Mouse (Mus musculus) gastrocnemius, adult 18-20 months (tissue): ENCODE results near the gene Vangl2. TPM values are rescaled to one million over a fixed set of nuclear protein-coding genes. Genes with fewer than 3 reads are reported as not detected.

ENCODE experiments used
- DNase-seq: peaks from one replicate; pipeline ENCODE4 v3.0.0; 2021; ENCODE audit warnings: low spot score
- long read RNA-seq, 2 experiments: library from polyadenylated mRNA; stranded (forward); transcript quantifications; one replicate each; pipeline ENCODE4 v2.0.0; 2021
- total RNA-seq, 2 experiments: library from RNA; stranded (reverse); gene quantifications; 2 replicates each; pipeline ENCODE4 v1.2.3; 2021

Gene Vangl2
- under 1 TPM; 0.34 to 0.55 TPM for total RNA-seq
- long read RNA-seq, experiment 1, result 0 reads
- long read RNA-seq, experiment 2, full-length matches to known transcripts, result 1 of 1 reads
- long read RNA-seq, experiment 2, partial matches to known transcripts, result 0 of 1 reads
- long read RNA-seq, experiment 2, other reads (novel, unspliced or antisense), result 0 of 1 reads

DNA sequence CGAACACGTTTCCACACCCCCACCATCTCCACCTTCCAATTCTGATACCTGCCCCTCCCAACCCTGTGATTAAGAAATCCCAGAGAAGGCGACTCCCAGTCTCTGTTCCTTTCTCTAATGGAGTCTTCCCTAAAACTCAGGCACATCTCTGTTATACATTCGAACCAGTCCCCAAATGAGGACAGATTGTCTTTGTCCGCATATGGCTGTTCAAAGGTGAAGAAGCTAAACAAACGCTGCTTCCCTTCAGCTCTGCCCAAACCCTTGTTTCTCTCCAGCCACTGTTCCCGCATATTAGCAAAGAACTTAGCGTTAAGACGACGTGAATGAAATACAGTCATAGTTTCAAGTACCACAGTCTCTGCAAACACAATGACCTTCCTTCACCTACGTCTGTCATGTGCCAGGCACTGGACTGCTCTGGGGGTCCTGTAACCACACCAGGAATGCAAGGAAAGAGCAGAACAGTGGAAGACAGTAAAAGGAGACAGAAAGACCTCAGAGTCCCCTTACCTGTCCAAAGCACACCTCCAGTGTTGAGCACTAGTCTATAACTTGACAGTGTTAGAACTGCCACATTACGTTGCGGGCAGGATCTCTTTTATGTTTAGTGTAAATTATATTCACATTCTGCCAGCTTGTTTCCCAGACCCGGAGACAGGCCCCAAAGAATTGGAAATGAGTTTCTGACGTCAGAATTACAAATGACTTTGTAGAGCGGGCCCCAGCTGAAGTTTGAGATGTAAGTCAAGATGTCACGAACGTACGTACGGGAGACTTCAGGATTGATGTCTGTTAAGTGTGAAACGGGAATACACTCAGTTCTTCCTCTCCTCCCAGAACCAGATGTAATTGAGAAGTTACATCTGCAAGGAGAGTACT, at the start of gene Vangl2:
TSS of gene Vangl2 (minus strand) at position 51 of the 882 bp plus-strand sequence.
- DNase-seq, result no peak

DNA sequence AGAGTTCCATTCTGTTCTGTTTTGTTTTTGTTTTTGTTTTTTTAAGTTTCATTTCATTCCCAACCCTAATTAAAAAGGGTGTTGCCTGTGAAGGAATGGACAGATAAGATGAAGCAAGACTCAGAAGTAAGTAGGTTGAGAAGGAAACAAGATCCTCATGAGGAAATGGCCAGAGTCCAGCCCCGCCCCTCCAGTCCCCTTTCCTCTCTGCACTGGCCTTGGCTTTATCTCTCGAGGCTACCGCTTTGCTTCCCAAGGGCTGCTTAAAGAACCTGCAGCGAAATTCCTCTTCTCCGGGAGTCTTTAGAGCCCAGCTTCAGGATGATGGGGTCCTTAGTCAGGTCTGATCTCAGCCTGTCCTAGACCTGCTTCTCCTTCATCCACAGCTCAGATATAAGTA, 49.7 kb upstream of the Vangl2 start:
- peak; percentile 17 for DNase-seq

DNA sequence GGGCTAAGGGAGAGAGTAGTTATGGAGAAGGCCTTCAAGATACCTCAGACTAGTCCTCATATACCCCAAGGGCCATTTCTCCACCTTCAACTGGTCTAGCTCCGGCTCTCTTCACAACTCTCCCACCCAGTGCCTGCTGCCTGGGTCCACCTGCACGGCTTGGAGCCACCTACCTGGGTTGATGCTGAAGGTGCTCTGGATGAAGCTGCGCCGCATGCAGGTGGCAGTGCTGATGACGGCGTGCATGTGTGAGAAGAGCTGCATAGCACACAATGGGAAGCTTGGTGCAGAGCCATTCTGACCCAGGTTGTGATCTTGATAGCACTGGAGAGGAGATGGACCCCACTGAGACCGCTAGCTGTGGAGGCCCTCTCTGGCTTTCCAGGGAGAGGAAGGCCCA, 44.4 kb upstream of the Vangl2 start:
- DNase-seq, result no peak

- no peak for DNase-seq
Observed at GRCm38 (mm10) chr1:172071556-172071955, 43.3 kb upstream of the Vangl2 start.

DNA sequence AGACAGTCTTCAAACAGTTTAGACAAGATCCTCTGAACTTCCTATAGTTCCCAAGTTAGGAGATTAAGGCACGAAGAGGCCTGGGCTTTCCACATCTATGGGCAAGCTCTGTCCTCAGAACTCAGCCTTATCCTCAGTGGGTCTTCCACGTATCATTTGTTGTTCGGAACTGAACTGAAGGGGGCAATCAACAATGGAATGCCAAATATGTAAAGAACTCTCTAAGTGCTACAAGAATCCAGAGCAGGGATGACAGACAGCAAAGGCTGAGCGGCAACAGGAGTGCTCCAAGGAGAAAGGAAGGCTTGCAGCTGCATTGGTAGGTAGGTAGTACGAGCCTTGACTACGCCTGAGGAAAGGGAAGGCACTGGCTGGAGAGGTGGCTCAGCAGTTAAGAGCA, 42.0 kb upstream of the Vangl2 start:
- DNase-seq, result no peak

GRCm38 (mm10) chr1:172064613-172065141, 36.4 kb upstream of the Vangl2 start:
- peak; percentile 15 for DNase-seq

DNA sequence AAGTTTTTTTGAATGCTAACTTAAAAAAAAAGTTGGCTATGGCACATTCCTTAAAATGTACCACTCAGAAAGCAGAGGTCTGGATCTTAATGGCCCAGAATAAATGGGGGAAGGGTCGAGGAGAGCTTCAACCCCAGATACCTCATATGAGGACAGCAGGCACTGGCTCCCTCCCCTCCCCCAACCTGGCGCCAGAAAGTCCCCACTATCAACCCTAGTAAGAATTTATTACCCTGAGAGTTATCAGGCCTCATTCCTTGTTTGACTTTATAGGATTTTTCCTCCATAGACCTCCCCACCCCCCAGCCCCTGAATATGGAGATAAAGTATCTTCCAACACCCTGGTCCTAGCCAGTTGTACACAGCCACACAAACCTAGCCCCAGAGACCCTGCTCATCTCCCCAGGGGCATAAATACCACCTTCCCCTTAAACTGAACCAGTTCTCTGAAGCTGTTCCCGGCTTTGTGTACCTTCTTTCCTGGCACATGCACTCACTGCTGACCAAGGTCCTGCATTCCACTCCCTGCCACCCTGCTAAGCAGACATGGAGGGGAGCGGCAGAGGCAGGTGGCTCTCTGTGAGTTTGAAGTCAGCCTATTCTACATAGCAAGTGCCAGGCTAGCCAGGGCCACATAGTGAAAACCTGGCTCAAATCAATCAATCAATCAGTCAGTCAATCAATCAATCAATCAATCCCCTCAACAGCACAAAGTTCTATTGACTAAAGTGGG, 35.2 kb upstream of the Vangl2 start:
- DNase-seq, result no peak

DNA sequence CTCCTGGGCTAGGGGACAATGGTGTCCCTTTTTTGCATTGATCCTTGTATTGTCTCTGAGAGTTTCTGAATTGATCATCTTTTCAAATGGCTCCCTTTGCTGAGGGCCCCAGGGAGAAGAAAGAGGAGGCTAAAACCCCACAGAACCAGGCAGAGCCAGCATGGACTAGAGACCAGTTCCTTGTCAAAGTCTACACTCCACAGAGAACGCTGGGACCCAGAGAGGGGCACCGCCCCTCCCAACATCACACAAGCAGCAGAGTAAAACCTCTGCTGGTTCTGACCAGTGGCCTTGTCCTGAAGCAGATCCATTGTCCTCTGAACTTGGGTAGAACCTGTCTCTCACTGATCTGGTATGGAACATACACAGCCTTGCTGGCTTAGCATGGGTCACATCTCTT, 33.9 kb upstream of the Vangl2 start:
- DNase-seq, result no peak

DNA sequence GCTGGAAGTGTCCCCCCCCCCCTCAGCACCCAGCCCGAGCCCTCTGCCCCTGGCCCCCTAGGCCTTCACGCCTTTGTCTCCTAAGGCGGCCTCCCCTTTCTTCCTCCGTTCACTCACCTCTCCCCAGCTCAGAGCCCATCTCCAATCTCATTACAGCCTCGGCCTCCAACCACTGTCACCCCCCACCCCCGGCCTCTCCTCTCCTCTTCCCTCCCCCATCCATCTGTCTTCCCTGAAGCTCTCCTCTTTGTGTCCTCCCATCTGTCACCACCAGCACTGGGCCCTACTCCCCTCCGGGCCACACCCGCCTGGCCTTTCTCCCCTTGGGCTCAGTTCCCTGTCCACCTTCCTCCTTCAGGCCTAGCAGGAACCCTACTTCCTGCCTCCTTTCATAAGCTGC, 33.0 kb upstream of the Vangl2 start:
- DNase-seq, result no peak

GRCm38 (mm10) chr1:172060659-172061058, 32.4 kb upstream of the Vangl2 start:
- no peak for DNase-seq

GRCm38 (mm10) chr1:172058874-172059273, 30.6 kb upstream of the Vangl2 start:
- no peak for DNase-seq

GRCm38 (mm10) chr1:172058321-172058720, 30.1 kb upstream of the Vangl2 start:
- no peak for DNase-seq

GRCm38 (mm10) chr1:172057491-172057921, 29.3 kb upstream of the Vangl2 start, which contains the start of gene Nhlh1:
Gene Nhlh1, minus strand, starts transcription at chr1:172057573.
- no peak for DNase-seq

DNA sequence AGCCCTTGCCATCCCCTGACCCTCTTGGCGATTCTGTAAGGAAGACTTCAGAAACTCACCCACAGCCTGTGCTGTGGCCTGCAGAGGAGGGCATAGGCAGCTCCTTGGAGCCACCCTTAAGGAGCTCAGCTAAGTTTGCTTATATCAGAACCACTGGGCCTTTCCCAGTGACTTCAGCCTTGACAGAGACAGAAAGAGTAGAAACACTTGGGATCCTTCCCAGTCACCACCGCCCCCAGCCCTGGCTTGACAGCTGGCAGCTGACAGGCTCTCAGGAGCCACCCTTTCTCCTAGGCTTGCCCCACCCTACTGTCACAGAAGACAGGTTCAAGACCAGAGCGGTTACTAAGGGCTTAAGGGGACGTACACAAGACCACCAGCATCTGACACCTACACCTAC, 28.0 kb upstream of the Vangl2 start:
- DNase-seq, result no peak

- no peak for DNase-seq
Observed at GRCm38 (mm10) chr1:172053541-172054440, 25.5 kb upstream of the Vangl2 start.

DNA sequence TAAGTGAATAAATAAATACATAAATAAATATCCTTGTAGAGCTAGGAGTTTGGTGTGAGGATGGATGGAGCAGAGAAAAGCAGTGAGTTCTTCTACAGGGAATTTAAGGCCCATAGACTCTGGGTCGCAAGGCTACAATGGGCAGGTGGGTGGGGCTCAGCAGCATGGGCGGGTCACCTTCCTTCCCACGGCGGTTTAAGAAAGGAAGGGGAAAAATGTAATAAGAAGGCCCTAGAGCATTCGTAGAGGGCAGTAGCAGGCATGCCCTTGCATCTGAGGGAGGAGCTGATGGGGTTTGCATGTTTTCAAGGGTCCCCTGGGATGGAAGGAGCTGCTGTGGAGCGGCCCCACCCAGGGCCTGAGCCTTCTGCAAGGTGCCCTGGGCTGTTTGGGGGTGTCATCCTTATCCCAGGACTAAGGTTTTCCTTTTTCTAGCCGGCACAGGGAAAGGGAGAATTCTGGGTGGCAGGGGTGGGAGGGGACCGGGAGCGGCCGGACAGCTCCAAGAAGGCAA, 24.6 kb upstream of the Vangl2 start:
- no peak for DNase-seq

- DNase-seq, result no peak
Observed at GRCm38 (mm10) chr1:172049131-172049782, 21.0 kb upstream of the Vangl2 start.

- DNase-seq, result no peak
Observed at GRCm38 (mm10) chr1:172048241-172048734, 20.0 kb upstream of the Vangl2 start.

- peak; percentile 59 for DNase-seq
Observed at GRCm38 (mm10) chr1:172046938-172047337, 18.7 kb upstream of the Vangl2 start.

DNA sequence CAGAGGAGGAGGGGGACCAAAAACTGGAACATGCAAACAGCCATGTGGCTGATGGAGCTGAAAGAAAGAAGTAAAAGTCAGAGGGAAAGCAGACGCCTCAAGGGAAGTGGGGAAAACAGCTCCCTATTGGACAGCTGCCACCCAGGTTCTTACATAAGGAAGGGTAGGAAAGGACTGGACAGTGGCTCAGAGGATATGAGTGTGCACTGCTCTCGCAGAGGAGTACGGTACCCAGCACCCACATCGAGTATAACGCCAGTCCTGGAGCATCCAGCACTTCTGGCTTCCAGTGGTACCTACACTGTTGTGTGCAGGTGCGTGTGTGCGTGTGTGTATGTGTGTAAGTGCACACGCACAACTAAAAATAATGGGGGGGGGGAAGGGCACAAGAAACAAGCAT, 18.2 kb upstream of the Vangl2 start:
- DNase-seq, result no peak
